Mouse (Mus musculus) olfactory bulb, adult 2 months (tissue): Measurements from ENCODE around the gene Cdsn.

Experiments used
- CTCF ChIP-seq: fragments of 200-500 bp; IDR thresholded peaks from 2 replicates; pipeline ENCODE4 v1.5.1; 2012; ENCODE audit warnings: low read depth, mild to moderate bottlenecking, low read length, moderate library complexity; ENCODE audit not compliant: insufficient read depth
- POLR2A ChIP-seq: fragments of 200-500 bp; IDR thresholded peaks from 2 replicates; pipeline ENCODE4 v1.6.1; 2012; ENCODE audit warnings: mild to moderate bottlenecking, low read depth, low read length, moderate library complexity; ENCODE audit not compliant: insufficient read depth

DNA sequence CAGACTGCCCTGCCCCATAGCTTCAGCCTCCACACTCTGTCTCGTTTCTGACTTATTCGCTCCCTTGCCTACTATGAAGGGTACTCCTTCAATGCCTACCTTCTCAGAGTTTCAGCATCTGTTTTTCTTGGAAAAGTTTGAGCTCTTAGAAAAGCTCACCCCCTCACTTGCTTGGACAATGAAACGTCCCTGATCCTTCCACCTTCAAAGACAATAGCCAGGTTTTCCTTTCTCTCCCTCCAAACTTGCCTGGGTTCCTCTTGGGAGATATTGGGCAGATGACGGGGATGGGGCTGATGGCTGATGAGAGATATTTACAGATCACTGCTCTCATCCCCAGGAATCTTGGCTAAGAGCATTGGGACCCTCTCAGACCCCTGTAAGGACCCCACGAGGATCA, 2.4 kb downstream of the Cdsn start:
- TF ChIP-seq CTCF: no peak
- no peak for TF ChIP-seq POLR2A
